9 mouse cellular contexts compared by ENCODE assay signal in genomic region chr13:24521446-24522342, GRCm38 (mm10).
A peak's percentile ranks its signal among the peaks of the same experiment; 100 is the strongest.
DNase-seq lines count a peak whose midpoint lies in the region; ATAC-seq and TF ChIP-seq lines count a peak whose summit lies in the region.
"Had no signal": no experiment of that assay in that cellular context is flagged by ENCODE, and none has a peak within 500 bp of the region (broad histone marks: within the 10 kb centered on the region; RNA-seq: fewer than 3 reads in every experiment).

No protein-coding gene starts in this region.

- H3K4me3 ChIP-seq in neural tube, embryonic 11.5 days (ENCODE audit: low read depth, low read length), result no peak overlapping the region
- H3K4me3 ChIP-seq in midbrain, embryonic 14.5 days (replicated peaks; ENCODE audit: low read depth, low read length), result 0 out of 2 replicates have a peak overlapping the region, but pooled peaks have one; percentile 5
- H3K4me3 ChIP-seq in intestine, postnatal 0 days (ENCODE audit: low read depth, low read length), result no peak overlapping the region
- H3K4me3 ChIP-seq: limb, embryonic 12.5 days had no signal

- no peak overlapping the region for H3K9ac ChIP-seq in neural tube, embryonic 11.5 days (ENCODE audit: low read length)
- no peak overlapping the region; the same call in 1 of the 2 replicates for H3K9ac ChIP-seq in midbrain, embryonic 14.5 days (replicated peaks; ENCODE audit: low read length)
- H3K9ac ChIP-seq in intestine, postnatal 0 days (ENCODE audit: low read depth, low read length), result no peak overlapping the region
- H3K9ac ChIP-seq: limb, embryonic 12.5 days had no signal

- H3K4me1 ChIP-seq in neural tube, embryonic 11.5 days (ENCODE audit: control insufficient read depth, insufficient read depth, low read length), result 0 out of 2 replicates have a peak, but pooled peaks cover 2% of the 10 kb centered on the region
- H3K4me1 ChIP-seq in midbrain, embryonic 14.5 days (ENCODE audit: control insufficient read depth, insufficient read depth, low read length), result peaks cover 19% of the 10 kb centered on the region
- H3K4me1 ChIP-seq in intestine, postnatal 0 days (replicated peaks; ENCODE audit: control insufficient read depth, insufficient read depth, low read length), result 0 out of 2 replicates have a peak, but pooled peaks cover 4% of the 10 kb centered on the region

- no peak for TF ChIP-seq CTCF in intestine, postnatal 0 days (IDR thresholded peaks at IDR 0.05; ENCODE audit: low read depth)

- DNase-seq in neural tube, embryonic 11.5 days (ENCODE audit: low spot score), result peak; percentile 44
- no peak for DNase-seq in neural tube, embryonic 10.5 days (ENCODE audit: extremely low spot score, low spot score)
- DNase-seq in frontal cortex, postnatal 25 days (ENCODE audit: low spot score in 2 of 2), result peak; percentile 34 to 39
- peak; percentile 34 to 40 for DNase-seq in layer of hippocampus, postnatal 25 days (ENCODE audit: extremely low spot score in 1 of 2, low spot score in 1 of 2)
- DNase-seq in midbrain, embryonic 14.5 days, result peak; percentile 93
- DNase-seq in urinary bladder, postnatal 36 days (ENCODE audit: low spot score in 2 of 2), result no peak

- H3K4me2 ChIP-seq in neural tube, embryonic 11.5 days (ENCODE audit: low read depth), result no peak overlapping the region
- H3K4me2 ChIP-seq in midbrain, embryonic 14.5 days (ENCODE audit: low read length), result peak overlapping the region; percentile 47
- no peak overlapping the region for H3K4me2 ChIP-seq in intestine, postnatal 0 days (replicated peaks; ENCODE audit: low read depth)
- H3K4me2 ChIP-seq: limb, embryonic 12.5 days had no signal

- no peaks in the 10 kb centered on the region for H3K9me3 ChIP-seq in neural tube, embryonic 11.5 days (ENCODE audit: control insufficient read depth, low read length)
- H3K9me3 ChIP-seq in midbrain, embryonic 14.5 days (ENCODE audit: control insufficient read depth, low read length), result no peaks in the 10 kb centered on the region
- no peaks in the 10 kb centered on the region for H3K9me3 ChIP-seq in intestine, postnatal 0 days (ENCODE audit: control insufficient read depth)
- H3K9me3 ChIP-seq: limb, embryonic 12.5 days had no signal

- H3K27me3 ChIP-seq in neural tube, embryonic 11.5 days (ENCODE audit: control insufficient read depth, insufficient read depth, low read length), result no peaks in the 10 kb centered on the region
- H3K27me3 ChIP-seq in midbrain, embryonic 14.5 days (ENCODE audit: control insufficient read depth, insufficient read depth, low read length), result no peaks in the 10 kb centered on the region
- no peaks in the 10 kb centered on the region for H3K27me3 ChIP-seq in intestine, postnatal 0 days (replicated peaks; ENCODE audit: control insufficient read depth, insufficient read depth, low read length)

- 0 out of 2 replicates have a peak, but pooled peaks have one; percentile 55 for ATAC-seq in neural tube, embryonic 11.5 days (ENCODE audit: insufficient read depth, low FRiP score, low TSS enrichment)
- ATAC-seq in midbrain, embryonic 14.5 days (ENCODE audit: low FRiP score, low TSS enrichment), result peak; percentile 77
- no peak for ATAC-seq in intestine, postnatal 0 days
- no peak for ATAC-seq in monocyte, adult 5-6 weeks (replicated peaks; ENCODE audit: insufficient number of reproducible peaks, low FRiP score, low TSS enrichment, poor library complexity, severe bottlenecking)

- no peaks in the 10 kb centered on the region for H3K36me3 ChIP-seq in neural tube, embryonic 11.5 days (ENCODE audit: control insufficient read depth, insufficient read depth, low read length)
- H3K36me3 ChIP-seq in midbrain, embryonic 14.5 days (ENCODE audit: control insufficient read depth, insufficient read depth, low read length), result no peaks in the 10 kb centered on the region
- H3K36me3 ChIP-seq in intestine, postnatal 0 days (ENCODE audit: control insufficient read depth, insufficient read depth), result no peaks in the 10 kb centered on the region
- H3K36me3 ChIP-seq: limb, embryonic 12.5 days had no signal

- H3K27ac ChIP-seq in neural tube, embryonic 11.5 days (ENCODE audit: low read depth, low read length), result no peak overlapping the region
- H3K27ac ChIP-seq in midbrain, embryonic 14.5 days (replicated peaks; ENCODE audit: low read depth, low read length), result peak overlapping the region; percentile 32; the same call in 1 of the 2 replicates
- H3K27ac ChIP-seq in intestine, postnatal 0 days (ENCODE audit: low read depth, low read length), result no peak overlapping the region
- H3K27ac ChIP-seq: limb, embryonic 12.5 days had no signal

- WGBS in neural tube, embryonic 11.5 days, result 62% methylated on average over 18 of the region's 18 CpGs
- WGBS in midbrain, embryonic 14.5 days, result 12% methylated on average over 18 of the region's 18 CpGs
- 63% methylated on average over 18 of the region's 18 CpGs for WGBS in intestine, postnatal 0 days

Comparison
In these comparisons a context has a peak if more than half of its experiments do, and no peak if none do; other contexts are left out.
1. DNase-seq: peak in neural tube, embryonic 11.5 days (single experiment), frontal cortex, postnatal 25 days (2 of 2), layer of hippocampus, postnatal 25 days (2 of 2) and midbrain, embryonic 14.5 days (single experiment); none in neural tube, embryonic 10.5 days (single experiment) and urinary bladder, postnatal 36 days (0 of 2).
2. ATAC-seq: peak in neural tube, embryonic 11.5 days (single experiment) and midbrain, embryonic 14.5 days (single experiment); none in intestine, postnatal 0 days (single experiment) and monocyte, adult 5-6 weeks (single experiment).